Mouse (Mus musculus) brain, adult 2 months (tissue): ENCODE data around the gene Faap24.
A peak's percentile ranks its signal among the peaks of the same experiment; 100 is the strongest.

Experiments
- DNase-seq: peaks from one replicate; pipeline ENCODE4 v3.0.0; 2011; ENCODE audit warnings: low read depth, low spot score

Faap24 gene

GRCm38 (mm10) chr7:35371096-35371495, 25.5 kb downstream of the Faap24 start:
- DNase-seq = no peak

- DNase-seq = no peak
Measured at GRCm38 (mm10) chr7:35365161-35365910, 31.3 kb downstream of the Faap24 start.

GRCm38 (mm10) chr7:35362868-35363267, 33.8 kb downstream of the Faap24 start:
- DNase-seq = no peak

GRCm38 (mm10) chr7:35362253-35362652, 34.4 kb downstream of the Faap24 start:
- DNase-seq = no peak

GRCm38 (mm10) chr7:35357621-35358020, 39.0 kb downstream of the Faap24 start:
- peak; percentile 60 for DNase-seq

- DNase-seq = no peak
Measured at GRCm38 (mm10) chr7:35355303-35355872, 41.2 kb downstream of the Faap24 start.

- no peak for DNase-seq
Measured at GRCm38 (mm10) chr7:35353306-35353705, 43.3 kb downstream of the Faap24 start.

- DNase-seq = no peak
Measured at GRCm38 (mm10) chr7:35351155-35351554, 45.5 kb downstream of the Faap24 start.

- no peak for DNase-seq
Measured at GRCm38 (mm10) chr7:35349886-35350684, 46.6 kb downstream of the Faap24 start.

- DNase-seq = no peak
Measured at GRCm38 (mm10) chr7:35349022-35349421, 47.6 kb downstream of the Faap24 start.

- DNase-seq = no peak
Measured at GRCm38 (mm10) chr7:35347918-35348700, 48.5 kb downstream of the Faap24 start.

- no peak for DNase-seq
Measured at GRCm38 (mm10) chr7:35344785-35345330, 51.8 kb downstream of the Faap24 start.

- peak; percentile 63 for DNase-seq
Measured at GRCm38 (mm10) chr7:35342498-35342897, 54.1 kb downstream of the Faap24 start.
